Mouse (Mus musculus): Measurements from ENCODE around the gene E130114P18Rik. TPM values are rescaled to one million over a fixed set of nuclear protein-coding genes. Genes with fewer than 3 reads are reported as not detected.

E130114P18Rik gene
- polyA plus RNA-seq, 1 experiment: 0.74 TPM

DNA sequence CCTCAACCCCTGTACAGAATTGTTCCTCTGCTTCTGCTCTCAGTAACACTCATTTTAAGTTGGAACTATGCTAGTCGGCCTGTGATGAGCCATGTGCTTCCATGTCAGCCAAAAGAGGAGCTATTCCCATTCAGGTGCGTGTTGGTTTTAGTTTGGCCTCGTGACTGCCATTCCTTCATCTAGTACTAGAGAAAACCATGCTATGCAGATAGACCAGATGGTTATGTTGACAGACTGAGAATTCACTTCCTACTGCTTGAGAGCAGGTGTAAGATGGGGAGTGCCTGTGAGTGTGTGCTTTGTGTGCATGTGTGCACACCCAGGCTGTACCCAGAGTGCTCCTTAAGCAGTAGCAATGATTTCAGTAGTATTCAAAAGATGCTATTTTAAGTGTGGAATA, 9.6 kb upstream of the E130114P18Rik start:
- no peak overlapping the region for H3K27ac ChIP-seq (ENCODE audit: control insufficient read depth, insufficient read depth, low read depth, low read length)
- no peaks in the 10 kb centered on the region for H3K36me3 ChIP-seq (ENCODE audit: control insufficient read depth, insufficient read depth, low read length)
- H3K4me3 ChIP-seq (ENCODE audit: control insufficient read depth, low read depth, low read length): no peak overlapping the region
- no peaks in the 10 kb centered on the region for H3K4me1 ChIP-seq (ENCODE audit: control insufficient read depth, insufficient read depth, low read length)
- no peak for TF ChIP-seq POLR2A (IDR thresholded peaks at IDR 0.05; ENCODE audit: control insufficient read depth, low read depth, low read length)
- TF ChIP-seq CTCF (IDR thresholded peaks at IDR 0.05; ENCODE audit: control insufficient read depth, insufficient read depth, insufficient replicate concordance, low read depth, low read length): no peak
- no peaks in the 10 kb centered on the region for H3K27me3 ChIP-seq (ENCODE audit: control insufficient read depth, insufficient read depth, low read length)

DNA sequence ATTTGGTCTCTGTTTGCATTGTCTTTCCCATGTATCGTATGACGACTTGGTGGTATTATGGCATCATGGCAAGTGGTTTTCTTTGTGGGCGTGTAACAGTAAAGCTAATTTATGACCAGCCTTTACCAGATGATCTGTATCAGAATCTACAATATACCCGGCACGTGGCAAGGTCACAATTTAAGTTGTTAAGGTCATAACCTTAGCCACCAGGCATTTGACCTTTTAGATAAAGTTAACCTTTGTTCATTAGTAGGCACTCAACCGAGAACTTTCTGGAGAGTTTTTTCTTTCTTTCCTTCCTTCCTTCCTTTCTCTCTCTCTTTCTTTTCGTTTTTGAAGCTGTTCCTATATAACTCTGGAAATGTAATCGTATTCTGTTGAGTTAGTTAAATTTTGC, 8.7 kb upstream of the E130114P18Rik start:
- Histone ChIP-seq H3K27ac (ENCODE audit: control insufficient read depth, insufficient read depth, low read depth, low read length) (no peak overlapping the region), H3K4me1 (ENCODE audit: control insufficient read depth, insufficient read depth, low read length) (no peaks in the 10 kb centered on the region), H3K4me3 (ENCODE audit: control insufficient read depth, low read depth, low read length) (no peak overlapping the region), H3K36me3 (ENCODE audit: control insufficient read depth, insufficient read depth, low read length) (no peaks in the 10 kb centered on the region), H3K27me3 (ENCODE audit: control insufficient read depth, insufficient read depth, low read length) (no peaks in the 10 kb centered on the region)
- no peak for TF ChIP-seq CTCF (IDR thresholded peaks at IDR 0.05; ENCODE audit: control insufficient read depth, insufficient read depth, insufficient replicate concordance, low read depth, low read length)
- TF ChIP-seq POLR2A (IDR thresholded peaks at IDR 0.05; ENCODE audit: control insufficient read depth, low read depth, low read length): no peak

DNA sequence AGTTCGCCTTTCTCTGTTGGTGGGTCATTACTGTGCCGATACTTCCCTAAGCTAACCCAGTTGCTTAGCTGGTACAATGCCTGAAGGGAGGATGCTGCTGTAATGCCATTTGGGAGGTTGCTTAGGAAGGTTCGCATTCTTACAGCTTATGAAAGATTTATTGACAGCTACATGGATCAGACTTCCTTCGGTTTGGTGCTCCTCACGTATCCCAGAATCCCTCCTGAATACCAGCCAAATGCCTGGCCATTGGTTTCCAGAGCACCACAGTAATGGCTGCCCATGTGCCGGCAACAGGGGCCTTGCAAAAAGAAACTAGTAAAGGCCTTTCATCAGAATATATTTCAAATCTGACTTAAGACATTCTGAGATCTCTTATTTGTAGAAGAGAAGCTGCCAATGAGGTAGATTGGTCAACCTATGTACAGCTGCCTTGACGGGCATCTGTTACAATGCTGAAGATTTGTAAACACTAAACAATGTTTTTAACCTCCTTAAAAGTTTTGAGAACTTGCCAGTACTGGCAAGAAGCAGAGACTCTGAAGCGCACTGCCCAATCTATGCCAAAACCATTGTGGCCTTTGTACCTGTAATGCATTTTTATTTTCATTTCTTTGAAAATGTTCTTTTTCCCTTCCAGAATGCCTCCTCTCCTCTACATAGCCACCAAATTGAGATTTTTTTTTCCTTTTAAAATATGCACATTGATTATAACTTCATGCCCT, 7.8 kb upstream of the E130114P18Rik start:
- H3K4me3 ChIP-seq (ENCODE audit: control insufficient read depth, low read depth, low read length): no peak overlapping the region
- H3K27me3 ChIP-seq (ENCODE audit: control insufficient read depth, insufficient read depth, low read length): no peaks in the 10 kb centered on the region
- no peak overlapping the region for H3K27ac ChIP-seq (ENCODE audit: control insufficient read depth, insufficient read depth, low read depth, low read length)
- H3K36me3 ChIP-seq (ENCODE audit: control insufficient read depth, insufficient read depth, low read length): no peaks in the 10 kb centered on the region
- no peak for TF ChIP-seq CTCF (IDR thresholded peaks at IDR 0.05; ENCODE audit: control insufficient read depth, insufficient read depth, insufficient replicate concordance, low read depth, low read length)
- no peaks in the 10 kb centered on the region for H3K4me1 ChIP-seq (ENCODE audit: control insufficient read depth, insufficient read depth, low read length)

DNA sequence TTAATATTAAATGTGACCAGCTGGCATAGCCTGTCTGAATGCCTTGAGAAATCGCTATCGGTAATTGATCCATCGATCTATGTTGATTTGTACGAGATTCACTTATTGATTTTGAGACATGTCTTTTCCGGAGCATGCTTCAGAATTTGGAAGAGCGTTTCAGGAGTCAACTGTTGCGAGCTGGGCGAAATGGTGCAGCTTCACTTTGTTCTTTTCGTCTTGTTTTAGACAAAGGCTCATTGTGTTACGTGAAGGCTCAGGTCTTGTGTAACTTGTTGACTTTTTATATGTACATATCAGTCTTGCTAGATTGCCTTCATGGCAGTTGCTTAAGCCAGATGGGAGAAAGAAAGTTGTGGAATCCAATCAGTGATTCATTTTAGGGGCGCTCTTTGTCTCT, 6.4 kb upstream of the E130114P18Rik start:
- Histone ChIP-seq H3K4me1 (ENCODE audit: control insufficient read depth, insufficient read depth, low read length) (no peaks in the 10 kb centered on the region), H3K4me3 (ENCODE audit: control insufficient read depth, low read depth, low read length) (no peak overlapping the region), H3K36me3 (ENCODE audit: control insufficient read depth, insufficient read depth, low read length) (no peaks in the 10 kb centered on the region), H3K27me3 (ENCODE audit: control insufficient read depth, insufficient read depth, low read length) (no peaks in the 10 kb centered on the region), H3K27ac (ENCODE audit: control insufficient read depth, insufficient read depth, low read depth, low read length) (no peak overlapping the region)
- TF ChIP-seq CTCF (IDR thresholded peaks at IDR 0.05; ENCODE audit: control insufficient read depth, insufficient read depth, insufficient replicate concordance, low read depth, low read length) (no peak), POLR2A (IDR thresholded peaks at IDR 0.05; ENCODE audit: control insufficient read depth, low read depth, low read length) (no peak)

DNA sequence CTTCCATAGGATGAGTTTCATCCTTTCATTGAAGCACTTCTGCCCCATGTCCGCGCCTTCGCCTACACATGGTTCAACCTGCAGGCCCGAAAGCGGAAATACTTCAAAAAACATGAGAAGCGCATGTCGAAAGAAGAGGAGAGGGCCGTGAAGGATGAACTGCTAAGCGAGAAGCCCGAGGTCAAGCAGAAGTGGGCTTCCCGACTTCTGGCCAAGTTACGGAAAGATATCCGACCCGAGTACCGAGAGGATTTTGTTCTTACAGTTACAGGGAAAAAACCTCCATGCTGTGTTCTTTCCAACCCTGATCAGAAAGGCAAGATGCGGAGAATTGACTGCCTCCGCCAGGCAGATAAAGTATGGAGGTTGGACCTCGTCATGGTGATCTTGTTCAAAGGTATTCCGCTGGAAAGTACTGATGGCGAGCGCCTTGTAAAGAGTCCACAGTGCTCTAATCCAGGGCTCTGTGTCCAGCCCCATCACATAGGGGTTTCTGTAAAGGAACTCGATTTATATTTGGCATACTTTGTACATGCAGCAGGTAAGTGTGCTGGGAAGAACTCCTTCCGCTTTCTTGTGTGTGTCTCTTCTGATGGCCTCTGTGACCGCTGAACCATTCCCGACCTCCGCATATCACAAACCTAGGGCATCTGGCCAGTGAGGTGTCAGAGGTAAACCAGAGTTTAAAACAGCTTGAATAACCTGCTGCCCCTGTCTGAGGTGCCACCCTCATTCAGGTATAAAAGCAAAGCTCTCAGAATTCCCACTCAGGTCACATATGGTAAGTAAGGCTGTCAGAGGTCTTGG, 5.4 kb upstream of the E130114P18Rik start:
- no peaks in the 10 kb centered on the region; the same call in 1 of the 2 replicates for H3K27me3 ChIP-seq (ENCODE audit: control insufficient read depth, insufficient read depth, low read length)
- no peak for TF ChIP-seq POLR2A (IDR thresholded peaks at IDR 0.05; ENCODE audit: control insufficient read depth, low read depth, low read length)
- no peak for TF ChIP-seq CTCF (IDR thresholded peaks at IDR 0.05; ENCODE audit: control insufficient read depth, insufficient read depth, insufficient replicate concordance, low read depth, low read length)
- H3K36me3 ChIP-seq (ENCODE audit: control insufficient read depth, insufficient read depth, low read length): no peaks in the 10 kb centered on the region
- H3K27ac ChIP-seq (ENCODE audit: control insufficient read depth, insufficient read depth, low read depth, low read length): no peak overlapping the region
- no peaks in the 10 kb centered on the region for H3K4me1 ChIP-seq (ENCODE audit: control insufficient read depth, insufficient read depth, low read length)
- H3K4me3 ChIP-seq (ENCODE audit: control insufficient read depth, low read depth, low read length): no peak overlapping the region

DNA sequence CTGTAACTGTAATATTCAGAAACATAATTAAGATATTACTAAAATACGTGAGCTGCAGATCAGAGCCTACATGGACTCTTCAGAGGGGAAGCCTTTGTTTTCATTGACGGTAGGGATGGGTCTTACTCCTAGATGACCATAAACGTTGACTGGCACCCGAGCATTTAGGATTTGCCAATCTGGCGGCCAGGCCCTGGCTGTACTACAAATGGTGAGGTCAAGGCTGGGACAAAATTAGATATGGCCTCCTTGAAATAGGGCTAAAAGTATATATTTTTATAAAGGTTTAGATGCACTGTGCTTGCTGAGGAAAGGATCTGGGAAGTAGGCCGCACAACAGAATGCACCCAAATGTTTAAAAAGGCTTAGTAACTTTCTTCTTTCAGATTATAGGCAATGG, 4.6 kb upstream of the E130114P18Rik start:
- Histone ChIP-seq H3K36me3 (ENCODE audit: control insufficient read depth, insufficient read depth, low read length) (no peaks in the 10 kb centered on the region), H3K27me3 (ENCODE audit: control insufficient read depth, insufficient read depth, low read length) (no peaks in the 10 kb centered on the region; the same call in 1 of the 2 replicates), H3K4me3 (ENCODE audit: control insufficient read depth, low read depth, low read length) (no peak overlapping the region), H3K4me1 (ENCODE audit: control insufficient read depth, insufficient read depth, low read length) (peaks cover 3% of the 10 kb centered on the region), H3K27ac (ENCODE audit: control insufficient read depth, insufficient read depth, low read depth, low read length) (no peak overlapping the region)
- TF ChIP-seq CTCF (IDR thresholded peaks at IDR 0.05; ENCODE audit: control insufficient read depth, insufficient read depth, insufficient replicate concordance, low read depth, low read length) (no peak), POLR2A (IDR thresholded peaks at IDR 0.05; ENCODE audit: control insufficient read depth, low read depth, low read length) (no peak)

DNA sequence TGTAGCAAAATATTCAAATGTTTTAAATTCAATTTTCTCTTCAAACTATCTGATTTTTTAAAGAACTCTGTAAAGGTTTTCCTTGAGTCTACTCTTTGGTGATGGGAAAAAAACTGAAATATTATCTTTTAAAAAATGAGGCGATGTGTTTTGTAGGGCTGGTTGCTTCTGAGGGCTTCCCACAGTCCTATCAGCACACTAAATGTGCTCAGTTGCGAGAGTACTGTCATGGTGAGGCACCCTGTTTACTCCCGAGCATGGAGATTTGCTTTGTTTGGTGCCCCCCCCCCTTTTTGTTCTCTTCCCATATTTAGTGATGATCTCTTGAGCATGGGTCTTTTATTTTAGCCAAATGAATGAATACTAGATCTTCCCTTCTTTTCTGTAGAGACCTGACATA, 4.2 kb upstream of the E130114P18Rik start:
- Histone ChIP-seq H3K36me3 (ENCODE audit: control insufficient read depth, insufficient read depth, low read length) (no peaks in the 10 kb centered on the region), H3K4me3 (ENCODE audit: control insufficient read depth, low read depth, low read length) (no peak overlapping the region), H3K4me1 (ENCODE audit: control insufficient read depth, insufficient read depth, low read length) (peaks cover 3% of the 10 kb centered on the region), H3K27me3 (ENCODE audit: control insufficient read depth, insufficient read depth, low read length) (no peaks in the 10 kb centered on the region; the same call in 1 of the 2 replicates), H3K27ac (ENCODE audit: control insufficient read depth, insufficient read depth, low read depth, low read length) (no peak overlapping the region)
- TF ChIP-seq POLR2A (IDR thresholded peaks at IDR 0.05; ENCODE audit: control insufficient read depth, low read depth, low read length): no peak
